23 mouse cellular contexts compared by ENCODE assay signal in the genomic region with DNA sequence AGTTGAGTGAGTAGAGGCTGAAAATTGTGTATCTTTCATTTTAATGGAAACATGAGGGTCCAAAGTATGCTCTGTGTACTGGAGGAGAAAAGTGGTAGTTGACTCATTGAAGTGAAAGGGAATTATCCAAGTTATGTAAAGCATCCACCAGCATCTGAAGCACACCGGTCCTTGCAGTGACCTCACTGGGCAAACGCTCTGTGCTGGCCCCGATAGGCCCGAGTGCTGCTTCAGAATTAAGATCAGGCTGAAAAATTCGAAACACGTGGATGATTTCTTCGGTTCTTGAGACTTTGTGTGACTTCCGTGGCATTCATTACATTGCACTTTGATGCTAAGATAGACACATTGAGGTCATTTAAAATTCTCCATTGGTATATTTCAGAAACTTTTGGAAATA.
A peak's percentile ranks its signal among the peaks of the same experiment; 100 is the strongest.
DNase-seq lines count a peak whose midpoint lies in the region; ATAC-seq and TF ChIP-seq lines count a peak whose summit lies in the region.
"Had no signal": no experiment of that assay in that cellular context is flagged by ENCODE, and none has a peak within 500 bp of the region (broad histone marks: within the 10 kb centered on the region; RNA-seq: fewer than 3 reads in every experiment).

No protein-coding gene starts in this region.

- DNase-seq in heart, postnatal 4 days, result no peak
- no peak for DNase-seq in heart, postnatal 0 days (ENCODE audit: low spot score)
- no peak for DNase-seq in heart, postnatal 10 days
- DNase-seq in lung, embryonic 14.5 days, result peak; percentile 34
- DNase-seq in lung, postnatal 14 days, result no peak
- DNase-seq in lung, postnatal 36 days, result peak; percentile 60
- no peak for DNase-seq in thymus, postnatal 25 days
- DNase-seq: adrenal gland, postnatal 14 days; B cell, adult 2 months; cerebellum, adult 11-12 months; cerebellum, adult 9-10 months; cerebellum, postnatal 25 days; gastrocnemius, postnatal 10 days; heart, adult 2 months; heart, postnatal 14 days had no signal

- H3K27ac ChIP-seq in heart, embryonic 12.5 days (ENCODE audit: poor library complexity, severe bottlenecking), result peak overlapping the region; percentile 40; the same call in 1 of the 2 replicates
- peak overlapping the region; percentile 11; the same call in 1 of the 2 replicates for H3K27ac ChIP-seq in heart, postnatal 0 days (ENCODE audit: low read depth)
- no peak overlapping the region for H3K27ac ChIP-seq in lung, embryonic 14.5 days (ENCODE audit: low read depth)
- H3K27ac ChIP-seq: embryonic facial prominence, embryonic 13.5 days; forebrain, embryonic 12.5 days; heart, adult 2 months; hindbrain, embryonic 15.5 days had no signal

- peaks cover 60% of the 10 kb centered on the region for H3K36me3 ChIP-seq in heart, embryonic 12.5 days
- H3K36me3 ChIP-seq in heart, postnatal 0 days (replicated peaks; ENCODE audit: control insufficient read depth, insufficient read depth, low read length), result peaks cover 39% of the 10 kb centered on the region
- H3K36me3 ChIP-seq in lung, embryonic 14.5 days (ENCODE audit: insufficient read depth), result peaks cover 53% of the 10 kb centered on the region
- H3K36me3 ChIP-seq: G1E had no signal

- H3K4me2 ChIP-seq in heart, embryonic 12.5 days, result no peak overlapping the region
- no peak overlapping the region for H3K4me2 ChIP-seq in heart, postnatal 0 days (ENCODE audit: low read depth, low read length)
- H3K4me2 ChIP-seq in lung, embryonic 14.5 days, result no peak overlapping the region
- H3K4me2 ChIP-seq: embryonic facial prominence, embryonic 13.5 days; forebrain, embryonic 12.5 days; hindbrain, embryonic 15.5 days had no signal

- TF ChIP-seq CTCF in heart, postnatal 0 days (IDR thresholded peaks at IDR 0.05; ENCODE audit: low read depth), result no peak
- no peak for TF ChIP-seq CTCF in lung, embryonic 14.5 days (IDR thresholded peaks at IDR 0.05; ENCODE audit: low read depth)

- H3K9ac ChIP-seq in heart, embryonic 12.5 days, result no peak overlapping the region
- no peak overlapping the region for H3K9ac ChIP-seq in heart, postnatal 0 days (replicated peaks; ENCODE audit: low read depth, low read length)
- H3K9ac ChIP-seq in lung, embryonic 14.5 days, result no peak overlapping the region
- H3K9ac ChIP-seq: embryonic facial prominence, embryonic 13.5 days; forebrain, embryonic 12.5 days; hindbrain, embryonic 15.5 days had no signal

- ATAC-seq in heart, embryonic 12.5 days (ENCODE audit: insufficient number of reproducible peaks, low FRiP score), result no peak
- ATAC-seq in heart, postnatal 0 days (ENCODE audit: insufficient read depth, low read depth), result no peak
- ATAC-seq in lung, embryonic 14.5 days (ENCODE audit: insufficient read depth), result no peak
- ATAC-seq: activated CD4-positive, CD25-positive, alpha-beta regulatory T cell, adult 4 months; CD4-positive, CD25-positive, alpha-beta regulatory T cell, adult 4 months; forebrain, embryonic 16.5 days had no signal

- intact Hi-C loops in heart, postnatal 10 days (cut with DNase I), result no loop called here

- no peaks in the 10 kb centered on the region for H3K9me3 ChIP-seq in heart, embryonic 12.5 days (replicated peaks)
- H3K9me3 ChIP-seq in heart, postnatal 0 days (replicated peaks; ENCODE audit: control insufficient read depth, low read length), result no peaks in the 10 kb centered on the region
- H3K9me3 ChIP-seq in lung, embryonic 14.5 days (ENCODE audit: low read depth, low read length), result no peaks in the 10 kb centered on the region
- H3K9me3 ChIP-seq: embryonic facial prominence, embryonic 13.5 days; forebrain, embryonic 12.5 days; hindbrain, embryonic 15.5 days had no signal

- peaks cover 35% of the 10 kb centered on the region for H3K4me1 ChIP-seq in heart, embryonic 12.5 days (replicated peaks)
- H3K4me1 ChIP-seq in heart, postnatal 0 days (ENCODE audit: control insufficient read depth, insufficient read depth), result peaks cover 7% of the 10 kb centered on the region; the same call in 1 of the 2 replicates
- H3K4me1 ChIP-seq in lung, embryonic 14.5 days (ENCODE audit: insufficient read depth), result peaks cover 6% of the 10 kb centered on the region

- 67% methylated on average over 8 of the region's 8 CpGs for WGBS in heart, embryonic 12.5 days
- whole genome bisulfite sequencing in heart, postnatal 0 days, result 39% methylated on average over 8 of the region's 8 CpGs
- WGBS in lung, embryonic 14.5 days, result 63% methylated on average over 8 of the region's 8 CpGs

- no peaks in the 10 kb centered on the region for H3K27me3 ChIP-seq in heart, embryonic 12.5 days (replicated peaks)
- no peaks in the 10 kb centered on the region for H3K27me3 ChIP-seq in heart, postnatal 0 days (ENCODE audit: control insufficient read depth, insufficient read depth, low read length)
- H3K27me3 ChIP-seq in lung, embryonic 14.5 days (ENCODE audit: insufficient read depth, low read length), result no peaks in the 10 kb centered on the region
- H3K27me3 ChIP-seq: embryonic facial prominence, embryonic 13.5 days; forebrain, embryonic 12.5 days; hindbrain, embryonic 15.5 days had no signal

- no peak overlapping the region for H3K4me3 ChIP-seq in heart, embryonic 12.5 days
- no peak overlapping the region for H3K4me3 ChIP-seq in heart, postnatal 0 days (ENCODE audit: low read depth, low read length)
- H3K4me3 ChIP-seq in lung, embryonic 14.5 days (ENCODE audit: low read depth, low read length), result no peak overlapping the region
- H3K4me3 ChIP-seq: embryonic facial prominence, embryonic 13.5 days; forebrain, embryonic 12.5 days; heart, adult 2 months; hindbrain, embryonic 15.5 days had no signal

- TF ChIP-seq EP300 in heart, postnatal 0 days (IDR thresholded peaks at IDR 0.05; ENCODE audit: low read depth), result no peak

Comparison
In these comparisons a context has a peak if more than half of its experiments do, and no peak if none do; other contexts are left out.
1. DNase-seq: peak in lung, embryonic 14.5 days (single experiment) and lung, postnatal 36 days (single experiment); none in heart, postnatal 4 days (single experiment), heart, postnatal 0 days (single experiment), heart, postnatal 10 days (0 of 2), lung, postnatal 14 days (single experiment) and thymus, postnatal 25 days (single experiment).